Mouse (Mus musculus) erythroblast, embryonic 14.5 days (primary cell): ENCODE measurements around the gene Ddi2.

Source experiments
- GATA1 ChIP-seq: IDR thresholded peaks from 2 replicates; pipeline ENCODE4 v1.6.1; 2012; ENCODE audit warnings: low read length, inconsistent platforms, mixed read lengths
- TAL1 ChIP-seq: IDR thresholded peaks from 3 replicates; pipeline ENCODE4 v1.6.1; 2012; ENCODE audit warnings: low read length, inconsistent platforms, mixed read lengths

GRCm38 (mm10) chr4:141654509-141654908 lies 68.7 kb downstream of the Ddi2 start:
- no peak for TF ChIP-seq GATA1
- TF ChIP-seq TAL1, result no peak
